Mouse (Mus musculus) stomach, postnatal 0 days (tissue): ENCODE measurements around the gene Mcm10. TPM values are rescaled to one million over a fixed set of nuclear protein-coding genes. Genes with fewer than 3 reads are reported as not detected.
A peak's percentile ranks its signal among the peaks of the same experiment; 100 is the strongest.

Source experiments
- ATAC-seq: fragments of 200-750 bp; cut with Nextera tagmentation; 2 replicates; pipeline ENCODE4 v1.8.0; 2017; ENCODE audit not compliant: low FRiP score, low TSS enrichment
- DNase-seq: peaks from one replicate; pipeline ENCODE4 v3.0.0-alpha.2; 2016; ENCODE audit warnings: low spot score
- H3K27ac ChIP-seq: fragments of 300-500 bp; sonication (generic); replicated peaks from 2 replicates; pipeline ENCODE4 v1.5.1; 2014; ENCODE audit warnings: mild to moderate bottlenecking, control low read depth
- H3K27me3 ChIP-seq: fragments of 300-500 bp; sonication (generic); 2 replicates; pipeline ENCODE4 v1.6.1; 2014; ENCODE audit warnings: low read length; ENCODE audit not compliant: control insufficient read depth, insufficient read depth
- H3K36me3 ChIP-seq: fragments of 300-500 bp; sonication (generic); 2 replicates; pipeline ENCODE4 v1.6.1; 2014; ENCODE audit warnings: low read length, mixed read lengths; ENCODE audit not compliant: control insufficient read depth, insufficient read depth
- H3K4me1 ChIP-seq: fragments of 300-500 bp; sonication (generic); replicated peaks from 2 replicates; pipeline ENCODE4 v1.6.1; 2014; ENCODE audit warnings: antibody characterized with exemption; ENCODE audit not compliant: control insufficient read depth, insufficient read depth
- H3K4me2 ChIP-seq: fragments of 300-500 bp; sonication (generic); replicated peaks from 2 replicates; pipeline ENCODE4 v1.6.1; 2014; ENCODE audit warnings: low read depth, mild to moderate bottlenecking, control low read depth, moderate library complexity
- H3K4me3 ChIP-seq: fragments of 300-500 bp; sonication (generic); 2 replicates; pipeline ENCODE4 v1.5.1; 2014; ENCODE audit warnings: low read depth, low read length, control low read depth
- H3K9ac ChIP-seq: fragments of 300-500 bp; sonication (generic); 2 replicates; pipeline ENCODE4 v1.6.1; 2014; ENCODE audit warnings: mild to moderate bottlenecking, low read length, control low read depth, mixed read lengths
- H3K9me3 ChIP-seq: fragments of 300-500 bp; sonication (generic); 2 replicates; pipeline ENCODE4 v1.6.1; 2016; ENCODE audit warnings: low read length; ENCODE audit not compliant: control insufficient read depth
- CTCF ChIP-seq: IDR thresholded peaks from 2 replicates; pipeline ENCODE4 v1.5.1; 2016; ENCODE audit warnings: antibody characterized with exemption, low read depth, mild to moderate bottlenecking, moderate library complexity
- EP300 ChIP-seq: optimal IDR thresholded peaks from 2 replicates; pipeline ENCODE3; 2016; ENCODE audit warnings: antibody characterized with exemption
- WGBS: fragments of 180-500 bp; shearing (Covaris S2); extraction: QIAGEN DNeasy Blood & Tissue Kit; methylation state at CpG from one replicate; pipeline ENCODE4 v1.1.7; 2014; 5-methylcytosine and 5-hydroxymethylcytosine counted together
- polyA plus RNA-seq: library from polyadenylated mRNA; unstranded; fragments of >200 nt; fragmentation: Nextera tagmentation; extraction: Ambion mirVana; gene quantifications from 2 replicates; pipeline ENCODE4 v1.2.1, GENCODE M21; 2015

The Mcm10 gene
- polyA plus RNA-seq, 1 experiment from 2014 or later = 6.1 TPM

DNA sequence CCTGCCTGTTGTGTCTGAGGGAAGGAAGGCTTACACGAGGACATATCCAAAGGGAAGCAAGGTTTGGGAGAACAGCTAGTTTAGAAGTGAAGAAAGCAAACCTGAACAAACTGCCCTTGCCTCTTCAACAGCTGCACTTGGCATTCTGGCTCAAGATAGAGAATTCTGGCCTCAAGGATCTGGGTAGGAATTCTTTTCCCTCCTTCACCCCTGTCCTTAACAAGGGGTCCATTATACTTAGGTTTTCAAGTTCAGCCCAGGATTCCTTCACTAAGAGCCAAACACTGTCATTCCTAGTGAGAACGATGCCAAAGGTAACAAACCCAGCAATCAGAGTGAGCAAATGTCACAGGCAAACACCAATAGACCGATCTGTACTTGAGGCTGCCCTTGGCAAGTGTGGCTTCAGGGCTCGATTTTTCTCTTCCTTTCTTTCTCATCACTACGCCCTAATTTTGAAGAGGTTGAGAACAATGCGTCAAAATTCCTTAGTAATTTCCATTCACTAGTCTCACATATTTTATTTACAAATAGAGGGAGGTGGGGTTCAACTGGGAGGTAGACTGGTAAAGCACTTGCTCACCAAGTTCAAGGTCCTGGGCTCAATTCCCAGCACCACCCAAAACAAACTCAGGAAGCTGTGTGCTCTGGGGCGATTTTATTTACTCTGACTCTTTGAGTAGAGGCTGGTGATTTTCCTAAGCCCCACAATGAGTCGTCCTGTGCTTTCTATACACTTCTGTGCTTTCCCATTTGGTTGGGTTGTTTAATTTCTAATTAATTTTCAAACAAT, 25.0 kb downstream of the Mcm10 start:
- Histone ChIP-seq H3K4me1 (no peaks in the 10 kb centered on the region), H3K36me3 (no peaks in the 10 kb centered on the region), H3K27me3 (no peaks in the 10 kb centered on the region), H3K27ac (no peak overlapping the region), H3K4me3 (no peak overlapping the region), H3K9ac (no peak overlapping the region), H3K4me2 (no peak overlapping the region), H3K9me3 (no peaks in the 10 kb centered on the region)
- no peak for ATAC-seq
- DNase-seq = no peak
- TF ChIP-seq EP300 (no peak), CTCF (no peak)
- 66% methylated on average over 8 of the region's 8 CpGs for WGBS

GRCm38 (mm10) chr2:4986798-4987197, 25.8 kb downstream of the Mcm10 start:
- no peaks in the 10 kb centered on the region for H3K27me3 ChIP-seq
- H3K36me3 ChIP-seq = no peaks in the 10 kb centered on the region
- no peaks in the 10 kb centered on the region for H3K9me3 ChIP-seq
- no peak overlapping the region for H3K9ac ChIP-seq
- 58% methylated on average over 4 of the region's 4 CpGs for WGBS
- ATAC-seq (no peak), DNase-seq (no peak)
- no peak overlapping the region for H3K4me2 ChIP-seq
- H3K27ac ChIP-seq = no peak overlapping the region
- no peaks in the 10 kb centered on the region for H3K4me1 ChIP-seq
- TF ChIP-seq EP300 = no peak
- no peak for TF ChIP-seq CTCF
- H3K4me3 ChIP-seq = no peak overlapping the region

DNA sequence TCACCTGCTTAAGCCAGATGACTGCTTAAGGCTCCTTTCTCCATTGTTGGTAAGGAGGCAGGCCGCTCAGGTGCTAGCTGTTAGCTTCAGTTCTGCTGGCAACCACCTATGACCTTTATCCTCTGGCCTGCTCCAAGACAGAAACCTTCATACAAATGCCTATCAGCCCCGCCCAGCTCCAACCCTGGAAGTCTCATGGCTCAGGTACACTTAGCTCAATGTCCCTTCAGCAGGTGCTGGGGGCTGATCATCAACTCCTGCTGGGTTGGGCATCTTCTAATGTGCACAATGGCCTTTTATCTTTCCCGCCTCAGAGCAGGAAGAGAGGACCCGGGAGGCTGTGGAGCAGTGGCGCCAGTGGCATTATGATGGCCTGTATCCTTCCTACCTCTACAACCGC, 27.6 kb downstream of the Mcm10 start:
- Histone ChIP-seq H3K4me3 (no peak overlapping the region), H3K27me3 (no peaks in the 10 kb centered on the region), H3K27ac (no peak overlapping the region), H3K9me3 (no peaks in the 10 kb centered on the region), H3K9ac (no peak overlapping the region), H3K4me2 (no peak overlapping the region), H3K36me3 (no peaks in the 10 kb centered on the region), H3K4me1 (no peaks in the 10 kb centered on the region)
- WGBS = 77% methylated on average over 6 of the region's 6 CpGs
- peak; percentile 62 for ATAC-seq
- DNase-seq = peak; percentile 40
- no peak for TF ChIP-seq EP300
- no peak for TF ChIP-seq CTCF

DNA sequence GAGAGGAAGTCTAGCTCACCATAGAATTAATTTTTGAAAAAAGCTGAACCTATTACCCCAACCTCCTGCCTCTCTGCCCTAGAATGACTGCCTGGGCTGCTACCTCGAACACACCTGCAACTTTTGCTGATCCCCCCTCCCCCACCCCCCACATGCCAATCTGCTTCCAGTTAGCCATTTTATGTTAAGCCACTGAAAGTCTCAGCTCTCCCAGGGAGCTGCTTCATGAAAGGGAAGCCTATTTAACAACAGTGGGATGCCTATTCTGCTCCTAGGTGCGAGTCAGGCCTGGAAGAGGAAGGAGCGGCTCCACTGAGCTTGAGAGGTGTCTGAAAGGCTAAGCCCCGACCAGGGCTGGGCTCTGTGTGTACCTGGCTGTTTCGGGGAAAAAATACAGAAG, 28.6 kb downstream of the Mcm10 start:
- no peak overlapping the region for H3K9ac ChIP-seq
- H3K4me2 ChIP-seq = no peak overlapping the region
- DNase-seq (no peak), ATAC-seq (no peak; the same call in 1 of the 2 replicates)
- no peak overlapping the region for H3K27ac ChIP-seq
- no peaks in the 10 kb centered on the region for H3K27me3 ChIP-seq
- H3K9me3 ChIP-seq = no peaks in the 10 kb centered on the region
- TF ChIP-seq CTCF = no peak
- no peak for TF ChIP-seq EP300
- no peaks in the 10 kb centered on the region for H3K4me1 ChIP-seq
- H3K36me3 ChIP-seq = no peaks in the 10 kb centered on the region
- H3K4me3 ChIP-seq = no peak overlapping the region
- WGBS = 36% methylated on average over 5 of the region's 5 CpGs

DNA sequence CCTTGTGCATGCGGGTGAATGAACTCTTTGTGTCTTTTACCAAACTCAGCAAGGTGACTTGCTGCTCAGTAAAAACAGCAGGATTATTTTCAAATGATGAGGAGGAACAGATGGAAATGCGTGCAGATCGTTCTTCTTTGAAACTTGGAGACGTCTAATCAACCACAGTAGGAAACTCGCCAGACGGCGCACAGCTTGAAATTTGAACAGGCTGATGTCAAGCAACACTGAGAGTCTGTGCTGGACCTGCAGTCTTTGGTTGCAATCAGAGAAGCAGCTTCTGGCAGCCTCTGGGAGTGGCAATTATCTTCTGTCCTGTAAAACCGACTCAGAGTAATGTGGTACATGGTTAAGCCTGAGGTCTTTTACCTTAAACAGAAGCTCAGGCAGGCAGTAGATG, 34.5 kb downstream of the Mcm10 start:
- H3K9me3 ChIP-seq = no peaks in the 10 kb centered on the region
- H3K4me2 ChIP-seq = no peak overlapping the region
- no peaks in the 10 kb centered on the region for H3K4me1 ChIP-seq
- WGBS = 28% methylated on average over 8 of the region's 8 CpGs
- no peak overlapping the region for H3K27ac ChIP-seq
- DNase-seq (no peak), ATAC-seq (no peak)
- H3K9ac ChIP-seq = no peak overlapping the region
- no peak for TF ChIP-seq CTCF
- no peak for TF ChIP-seq EP300
- H3K4me3 ChIP-seq = no peak overlapping the region
- no peaks in the 10 kb centered on the region for H3K36me3 ChIP-seq
- H3K27me3 ChIP-seq = no peaks in the 10 kb centered on the region

GRCm38 (mm10) chr2:4975807-4976206, 36.8 kb downstream of the Mcm10 start, which contains the start of gene Ucma:
Gene Ucma, plus strand, starts transcription at chr2:4976122.
- H3K27ac ChIP-seq = no peak within 1 kb of the TSS
- no peaks in the 10 kb centered on the region for H3K4me1 ChIP-seq
- H3K4me2 ChIP-seq = no peak within 1 kb of the TSS
- no peak within 1 kb of the TSS for H3K9ac ChIP-seq
- no peaks in the 10 kb centered on the region for H3K9me3 ChIP-seq
- no peaks in the 10 kb centered on the region for H3K36me3 ChIP-seq
- ATAC-seq (no peak), DNase-seq (no peak)
- TF ChIP-seq EP300 (no peak), CTCF (no peak)
- H3K4me3 ChIP-seq = no peak within 1 kb of the TSS
- 72% methylated on average over 5 of the region's 5 CpGs for WGBS
- H3K27me3 ChIP-seq = no peaks in the 10 kb centered on the region
